Mouse (Mus musculus) MEL (cell line): ENCODE measurements at regions not wholly inside any gene's neighbourhood (a gene's known extent, or its start where the extent isn't known, plus 50 kb on each side); places are given as distances from the start of the nearest gene placed in this dataset.

Experiments used
- DNase-seq: peaks from one replicate; pipeline ENCODE4 v3.0.0; 2011; ENCODE audit warnings: low read depth, low spot score
- H3K27ac ChIP-seq: 2 replicates; pipeline ENCODE4 v1.5.1; 2012; ENCODE audit warnings: low read depth, mild to moderate bottlenecking, control low read depth, low read length, moderate library complexity; ENCODE audit not compliant: control insufficient read depth
- H3K27me3 ChIP-seq, 2 experiments: fragments of 150-350 bp in 1 of 2; sonication (generic) in 1 of 2; 2 replicates each; pipeline ENCODE4 v1.6.1; 2012; ENCODE audit warnings: low read length in 2 of 2, mild to moderate bottlenecking in 2 of 2, improper control_type of control experiment in 1 of 2, moderate library complexity in 1 of 2; ENCODE audit not compliant: insufficient read depth in 2 of 2, control insufficient read depth in 1 of 2
- H3K36me3 ChIP-seq, 2 experiments: 2 replicates each; pipeline ENCODE4 v1.6.1; 2012 to 2014; ENCODE audit warnings: low read length in 2 of 2, improper control_type of control experiment in 1 of 2, inconsistent platforms in 1 of 2, mild to moderate bottlenecking in 1 of 2; ENCODE audit not compliant: insufficient read depth in 2 of 2, control insufficient read depth in 1 of 2
- H3K4me1 ChIP-seq, 2 experiments: fragments of 150-350 bp in 1 of 2; sonication (generic) in 1 of 2; 2 replicates each; pipeline ENCODE4 v1.6.1; 2012; ENCODE audit warnings: low read length in 2 of 2, improper control_type of control experiment in 1 of 2, mild to moderate bottlenecking in 1 of 2; ENCODE audit not compliant: insufficient read depth in 2 of 2, control insufficient read depth in 1 of 2
- H3K4me3 ChIP-seq, 2 experiments: fragments of 150-350 bp in 1 of 2; sonication (generic) in 1 of 2; 2 replicates each; pipeline ENCODE4 v1.5.1; 2012; ENCODE audit warnings: low read depth in 2 of 2, low read length in 2 of 2, mild to moderate bottlenecking in 2 of 2, moderate library complexity in 2 of 2, control low read depth in 1 of 2, improper control_type of control experiment in 1 of 2; ENCODE audit not compliant: control insufficient read depth in 1 of 2, insufficient read depth in 1 of 2
- H3K79me2 ChIP-seq: 2 replicates; pipeline ENCODE4 v1.6.1; 2012; ENCODE audit warnings: mild to moderate bottlenecking, low read length, moderate library complexity; ENCODE audit not compliant: control insufficient read depth, poor library complexity, insufficient read depth
- H3K9ac ChIP-seq: 2 replicates; pipeline ENCODE4 v1.6.1; 2012; ENCODE audit warnings: low read depth, mild to moderate bottlenecking, control low read depth, low read length, moderate library complexity; ENCODE audit not compliant: control insufficient read depth, poor library complexity, severe bottlenecking
- H3K9me3 ChIP-seq: fragments of 150-350 bp; sonication (generic); replicated peaks from 2 replicates; pipeline ENCODE4 v1.6.1; 2012; ENCODE audit warnings: mild to moderate bottlenecking, low read length, improper control_type of control experiment, moderate library complexity; ENCODE audit not compliant: insufficient read depth
- CHD1 ChIP-seq: IDR thresholded peaks from 2 replicates; pipeline ENCODE4 v1.6.1; 2012; ENCODE audit warnings: low read depth, mild to moderate bottlenecking, inconsistent platforms, low read length, improper control_type of control experiment
- EP300 ChIP-seq, 2 experiments: IDR thresholded peaks; 2 replicates each; pipeline ENCODE4 v1.6.1; 2011; ENCODE audit warnings: improper control_type of control experiment in 2 of 2, low read length in 2 of 2, low read depth in 1 of 2, mild to moderate bottlenecking in 1 of 2
- ETS1 ChIP-seq: IDR thresholded peaks from 2 replicates; pipeline ENCODE4 v1.6.1; 2012; ENCODE audit warnings: low read depth, mild to moderate bottlenecking, inconsistent platforms, low read length, improper control_type of control experiment, moderate library complexity
- GABPA ChIP-seq: IDR thresholded peaks from 2 replicates; pipeline ENCODE4 v1.6.1; 2012; ENCODE audit warnings: low read depth, mild to moderate bottlenecking, inconsistent platforms, low read length, improper control_type of control experiment, moderate library complexity
- HCFC1 ChIP-seq: IDR thresholded peaks from 2 replicates; pipeline ENCODE4 v1.6.1; 2012; ENCODE audit warnings: low read depth, mild to moderate bottlenecking, inconsistent platforms, low read length, improper control_type of control experiment, moderate library complexity
- JUND ChIP-seq: IDR thresholded peaks from 2 replicates; pipeline ENCODE4 v1.6.1; 2011; ENCODE audit warnings: low read depth, mild to moderate bottlenecking, improper control_type of control experiment, low read length
- KAT2A ChIP-seq: conservative IDR thresholded peaks from 2 replicates; pipeline ENCODE4 v1.6.1; 2012; ENCODE audit warnings: low read depth, low read length, improper control_type of control experiment, inconsistent platforms
- MAFK ChIP-seq: IDR thresholded peaks from 2 replicates; pipeline ENCODE4 v1.6.1; 2011; ENCODE audit warnings: low read depth, mild to moderate bottlenecking, low read length, improper control_type of control experiment, borderline replicate concordance
- MAX ChIP-seq: IDR thresholded peaks from 2 replicates; pipeline ENCODE4 v1.6.1; 2011; ENCODE audit warnings: low read length, improper control_type of control experiment
- MEF2A ChIP-seq: IDR thresholded peaks from 2 replicates; pipeline ENCODE4 v1.6.1; 2014; ENCODE audit warnings: low read depth, mild to moderate bottlenecking, inconsistent platforms, low read length, improper control_type of control experiment; ENCODE audit not compliant: poor library complexity, insufficient replicate concordance, severe bottlenecking; ENCODE audit errors: extremely low read depth
- MXI1 ChIP-seq: IDR thresholded peaks from 2 replicates; pipeline ENCODE4 v1.6.1; 2011; ENCODE audit warnings: mild to moderate bottlenecking, low read depth, low read length, improper control_type of control experiment
- MYB ChIP-seq: IDR thresholded peaks from 2 replicates; pipeline ENCODE4 v1.6.1; 2011; ENCODE audit warnings: mild to moderate bottlenecking, low read depth, low read length, improper control_type of control experiment
- NELFE ChIP-seq: IDR thresholded peaks from 2 replicates; pipeline ENCODE4 v1.6.1; 2011; ENCODE audit warnings: low read depth, low read length, improper control_type of control experiment
- NRF1 ChIP-seq: IDR thresholded peaks from 2 replicates; pipeline ENCODE4 v1.6.1; 2014; ENCODE audit warnings: low read depth, mild to moderate bottlenecking, inconsistent platforms, low read length, improper control_type of control experiment, moderate library complexity; ENCODE audit not compliant: poor library complexity, insufficient read depth, severe bottlenecking
- POLR2A ChIP-seq, 2 experiments: IDR thresholded peaks; 2 replicates each; pipeline ENCODE4 v1.6.1; 2011 to 2012; ENCODE audit warnings: low read length in 2 of 2, mild to moderate bottlenecking in 2 of 2, control low read depth in 1 of 2, improper control_type of control experiment in 1 of 2, low read depth in 1 of 2, moderate library complexity in 1 of 2; ENCODE audit not compliant: control insufficient read depth in 1 of 2, insufficient read depth in 1 of 2, poor library complexity in 1 of 2
- POLR2AphosphoS5 ChIP-seq: IDR thresholded peaks from 2 replicates; pipeline ENCODE4 v1.6.1; 2012; ENCODE audit warnings: low read depth, borderline replicate concordance, mild to moderate bottlenecking, inconsistent platforms, low read length, moderate library complexity, mixed read lengths
- RAD21 ChIP-seq: IDR thresholded peaks from 2 replicates; pipeline ENCODE4 v1.6.1; 2011; ENCODE audit warnings: mild to moderate bottlenecking, low read depth, low read length, improper control_type of control experiment
- SIN3A ChIP-seq: IDR thresholded peaks from 2 replicates; pipeline ENCODE4 v1.6.1; 2012; ENCODE audit warnings: low read length, improper control_type of control experiment, inconsistent platforms
- SMC3 ChIP-seq: IDR thresholded peaks from 2 replicates; pipeline ENCODE4 v1.6.1; 2011; ENCODE audit warnings: low read depth, low read length, improper control_type of control experiment
- TAL1 ChIP-seq: IDR thresholded peaks from 2 replicates; pipeline ENCODE4 v1.6.1; 2012; ENCODE audit warnings: mild to moderate bottlenecking, inconsistent platforms, low read length, moderate library complexity, mixed read lengths
- TBP ChIP-seq: IDR thresholded peaks from 2 replicates; pipeline ENCODE4 v1.8.0; 2011; ENCODE audit warnings: low read depth, low read length, improper control_type of control experiment
- TCF12 ChIP-seq: IDR thresholded peaks from 2 replicates; pipeline ENCODE4 v1.6.1; 2014; ENCODE audit warnings: low read depth, mild to moderate bottlenecking, inconsistent platforms, low read length, improper control_type of control experiment, moderate library complexity
- UBTF ChIP-seq: IDR thresholded peaks from 2 replicates; pipeline ENCODE4 v1.6.1; 2012; ENCODE audit warnings: low read depth, mild to moderate bottlenecking, inconsistent platforms, low read length, improper control_type of control experiment, moderate library complexity, borderline replicate concordance; ENCODE audit not compliant: insufficient read depth
- USF1 ChIP-seq: IDR thresholded peaks from 2 replicates; pipeline ENCODE4 v1.6.1; 2014; ENCODE audit warnings: low read depth, mild to moderate bottlenecking, inconsistent platforms, low read length, improper control_type of control experiment, moderate library complexity
- ZKSCAN1 ChIP-seq: IDR thresholded peaks from 2 replicates; pipeline ENCODE4 v1.6.1; 2012; ENCODE audit warnings: low read depth, mild to moderate bottlenecking, inconsistent platforms, low read length, improper control_type of control experiment, moderate library complexity
- ZMIZ1 ChIP-seq: IDR thresholded peaks from 2 replicates; pipeline ENCODE4 v1.6.1; 2012; ENCODE audit warnings: low read depth, mild to moderate bottlenecking, inconsistent platforms, low read length, improper control_type of control experiment, moderate library complexity
- ZNF384 ChIP-seq: IDR thresholded peaks from 2 replicates; pipeline ENCODE4 v1.6.1; 2012; ENCODE audit warnings: low read depth, mild to moderate bottlenecking, inconsistent platforms, low read length, improper control_type of control experiment

GRCm38 (mm10) chr4:140412312-140412930 lies 165.8 kb upstream of the Igsf21 start:
- TF ChIP-seq NRF1 (no peak), SMC3 (no peak), ETS1 (no peak), TAL1 (no peak), HCFC1 (no peak), SIN3A (no peak), MAFK (no peak), POLR2A (IDR thresholded peaks at IDR 0.05; ENCODE audit: control insufficient read depth in 1 of 2, insufficient read depth in 1 of 2, low read depth in 1 of 2, low read length in 2 of 2, poor library complexity in 1 of 2) (no peak), TBP (no peak), CHD1 (no peak), JUND (no peak), MAX (no peak), MXI1 (no peak), MYB (no peak), ZMIZ1 (no peak), ZKSCAN1 (no peak), USF1 (no peak)
- Histone ChIP-seq H3K27me3 (no peaks in the 10 kb centered on the region), H3K9me3 (no peaks in the 10 kb centered on the region), H3K9ac (no peak overlapping the region), H3K79me2 (no peaks in the 10 kb centered on the region), H3K27ac (no peak overlapping the region), H3K4me3 (no peak overlapping the region), H3K36me3 (no peaks in the 10 kb centered on the region), H3K4me1 (no peaks in the 10 kb centered on the region)
- no peak for DNase-seq

GRCm38 (mm10) chr4:140408446-140408845 lies 161.9 kb upstream of the Igsf21 start:
- no peak overlapping the region for H3K27ac ChIP-seq
- DNase-seq, result no peak
- H3K79me2 ChIP-seq, result no peaks in the 10 kb centered on the region
- H3K36me3 ChIP-seq, result no peaks in the 10 kb centered on the region
- no peaks in the 10 kb centered on the region for H3K4me1 ChIP-seq
- TF ChIP-seq EP300 (IDR thresholded peaks at IDR 0.05; ENCODE audit: low read depth in 1 of 2, low read length in 2 of 2) (no peak), TCF12 (no peak), ZNF384 (no peak), RAD21 (no peak), ZKSCAN1 (no peak), ETS1 (no peak), GABPA (no peak), JUND (no peak), MXI1 (no peak), KAT2A (no peak), UBTF (no peak), MEF2A (no peak), NELFE (no peak), POLR2AphosphoS5 (no peak), NRF1 (no peak)
- H3K27me3 ChIP-seq, result no peaks in the 10 kb centered on the region
- no peaks in the 10 kb centered on the region for H3K9me3 ChIP-seq
- no peak overlapping the region for H3K9ac ChIP-seq
- no peak overlapping the region for H3K4me3 ChIP-seq
